Mouse (Mus musculus) C2C12 (cell line): ENCODE data around the gene Nedd9.

Source experiments
- CEBPB ChIP-seq: IDR thresholded peaks from one replicate; pipeline ENCODE4 v1.6.1; 2011; ENCODE audit warnings: low read depth, mild to moderate bottlenecking, control low read depth, moderate library complexity
- CTCF ChIP-seq: IDR thresholded peaks from one replicate; pipeline ENCODE4 v1.5.1; 2011; ENCODE audit not compliant: control insufficient read depth, insufficient read depth, insufficient read length
- USF1 ChIP-seq: IDR thresholded peaks from one replicate; pipeline ENCODE4 v1.6.1; 2011; ENCODE audit warnings: low read depth, mild to moderate bottlenecking, control low read depth, moderate library complexity

- TF ChIP-seq CTCF (no peak), USF1 (no peak), CEBPB (no peak)
Observed at GRCm38 (mm10) chr13:41357586-41357985, 129.6 kb downstream of the Nedd9 start.
